Mouse (Mus musculus) neural tube, embryonic 11.5 days (tissue): ENCODE measurements at regions not wholly inside any gene's neighbourhood (a gene's known extent, or its start where the extent isn't known, plus 50 kb on each side); places are given as distances from the start of the nearest gene placed in this dataset.

Source experiments
- ATAC-seq: fragments of 200-750 bp; cut with Nextera tagmentation; 2 replicates; pipeline ENCODE4 v1.8.0; 2017; ENCODE audit warnings: moderate number of reproducible peaks, mild to moderate bottlenecking, moderate TSS enrichment, moderate library complexity; ENCODE audit not compliant: insufficient read depth, low FRiP score, low TSS enrichment
- DNase-seq: peaks from one replicate; pipeline ENCODE4 v3.0.0-alpha.2; 2015; ENCODE audit warnings: low spot score
- H3K27ac ChIP-seq: fragments of 300-500 bp; sonication (generic); 2 replicates; pipeline ENCODE4 v1.5.1; 2014; ENCODE audit warnings: low read depth, mild to moderate bottlenecking, low read length
- H3K27me3 ChIP-seq: fragments of 300-500 bp; sonication (generic); 2 replicates; pipeline ENCODE4 v1.6.1; 2014; ENCODE audit warnings: mild to moderate bottlenecking, low read length, mixed read lengths; ENCODE audit not compliant: control insufficient read depth, insufficient read depth
- H3K36me3 ChIP-seq: fragments of 300-500 bp; sonication (generic); 2 replicates; pipeline ENCODE4 v1.6.1; 2014; ENCODE audit warnings: mild to moderate bottlenecking, low read length, moderate library complexity, mixed read lengths; ENCODE audit not compliant: control insufficient read depth, insufficient read depth
- H3K4me1 ChIP-seq: fragments of 300-500 bp; sonication (generic); 2 replicates; pipeline ENCODE4 v1.6.1; 2014; ENCODE audit warnings: low read length, mixed read lengths; ENCODE audit not compliant: control insufficient read depth, insufficient read depth
- H3K4me2 ChIP-seq: fragments of 300-500 bp; sonication (generic); 2 replicates; pipeline ENCODE4 v1.6.1; 2014; ENCODE audit warnings: low read depth, mild to moderate bottlenecking, moderate library complexity
- H3K4me3 ChIP-seq: fragments of 300-500 bp; sonication (generic); 2 replicates; pipeline ENCODE4 v1.5.1; 2014; ENCODE audit warnings: low read depth, low read length
- H3K9ac ChIP-seq: fragments of 300-500 bp; sonication (generic); 2 replicates; pipeline ENCODE4 v1.6.1; 2014; ENCODE audit warnings: mild to moderate bottlenecking, low read length
- H3K9me3 ChIP-seq: fragments of 300-500 bp; sonication (generic); 2 replicates; pipeline ENCODE4 v1.6.1; 2016; ENCODE audit warnings: low read length; ENCODE audit not compliant: control insufficient read depth
- WGBS: fragments of 180-500 bp; shearing (Covaris S2); extraction: QIAGEN DNeasy Blood & Tissue Kit; methylation state at CpG from one replicate; pipeline ENCODE4 v1.1.7; 2014; 5-methylcytosine and 5-hydroxymethylcytosine counted together

DNA sequence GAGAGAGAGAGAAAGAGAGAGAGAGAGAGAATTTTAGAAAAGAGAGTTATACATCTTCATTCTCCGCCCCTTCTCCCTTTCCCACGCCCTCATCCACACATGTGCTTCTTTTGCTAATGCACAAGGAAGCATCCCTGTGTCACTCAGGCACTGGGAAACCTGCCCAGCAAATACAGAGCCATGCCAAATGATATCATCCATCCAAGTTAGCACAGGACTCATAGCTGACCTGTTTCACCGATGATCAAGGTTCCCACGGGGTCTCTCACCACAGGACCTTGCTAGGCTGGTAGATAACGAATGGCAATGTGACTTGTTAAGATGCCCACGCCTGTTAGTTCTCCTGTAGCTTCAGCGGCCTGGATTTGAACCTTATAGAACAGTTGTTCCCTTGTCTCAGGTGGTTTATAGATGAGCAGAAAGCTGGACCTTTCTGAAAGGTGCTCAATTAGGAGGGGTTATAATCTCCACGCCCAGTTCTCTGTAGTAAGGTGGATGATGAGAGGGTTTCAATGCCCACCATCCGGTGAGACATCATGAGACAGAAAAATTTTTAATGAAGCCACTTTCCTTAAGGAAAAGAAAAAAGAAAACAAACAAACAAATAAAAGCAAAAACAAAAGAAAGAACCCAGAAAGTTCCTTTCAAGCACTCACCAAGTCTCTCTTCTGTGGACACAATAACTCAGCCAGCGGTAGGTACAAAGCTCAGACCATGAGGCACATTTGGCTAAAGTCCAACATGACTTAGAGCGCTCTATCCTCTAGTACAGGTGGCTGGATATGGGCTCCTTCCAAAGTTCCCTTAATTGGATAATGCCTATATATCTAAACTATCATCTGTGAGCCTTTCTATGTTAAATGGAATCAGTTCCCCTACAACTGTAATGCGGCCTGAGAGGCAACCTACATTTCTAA is 57.1 kb upstream of the Bmp2k start:
- no peaks in the 10 kb centered on the region for H3K4me1 ChIP-seq
- ATAC-seq (no peak), DNase-seq (no peak)
- 79% methylated on average over 12 of the region's 12 CpGs for WGBS
- H3K27me3 ChIP-seq, result no peaks in the 10 kb centered on the region
- H3K36me3 ChIP-seq, result no peaks in the 10 kb centered on the region
- H3K9me3 ChIP-seq, result no peaks in the 10 kb centered on the region
- no peak overlapping the region for H3K4me3 ChIP-seq
- H3K9ac ChIP-seq, result no peak overlapping the region
- H3K4me2 ChIP-seq, result no peak overlapping the region
- H3K27ac ChIP-seq, result no peak overlapping the region

- Histone ChIP-seq H3K9me3 (no peaks in the 10 kb centered on the region), H3K27ac (no peak overlapping the region), H3K4me1 (no peaks in the 10 kb centered on the region), H3K9ac (no peak overlapping the region), H3K27me3 (no peaks in the 10 kb centered on the region), H3K36me3 (no peaks in the 10 kb centered on the region), H3K4me2 (no peak overlapping the region), H3K4me3 (no peak overlapping the region)
- 50% methylated on average over 7 of the region's 7 CpGs for WGBS
- no peak for DNase-seq
- ATAC-seq, result 0 out of 2 replicates have a peak, but pooled peaks have one; percentile 27
Observed at GRCm38 (mm10) chr5:96941087-96941468, 56.4 kb upstream of the Bmp2k start.

DNA sequence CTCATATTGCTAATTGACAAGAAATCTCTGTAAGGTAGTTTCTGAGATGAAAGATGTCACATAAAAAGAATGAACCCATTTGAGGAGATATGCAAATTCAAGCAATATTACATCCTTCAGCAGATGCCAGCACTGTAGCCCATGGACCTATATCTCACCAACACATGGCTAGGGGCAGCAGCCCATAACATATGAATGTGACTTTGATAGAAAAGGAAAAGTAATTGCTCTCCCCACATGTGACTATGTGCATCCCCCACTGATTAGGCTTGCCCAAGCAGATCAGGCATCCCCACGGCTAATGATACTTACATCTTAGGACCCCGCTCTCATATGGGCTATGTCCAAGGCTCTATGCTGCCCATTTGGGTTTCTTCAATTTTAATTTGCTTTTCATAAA is 56.0 kb upstream of the Bmp2k start:
- H3K36me3 ChIP-seq, result no peaks in the 10 kb centered on the region
- H3K4me2 ChIP-seq, result no peak overlapping the region
- 79% methylated on average over 2 of the region's 2 CpGs for WGBS
- ATAC-seq (peak; percentile 45; the same call in 1 of the 2 replicates), DNase-seq (no peak)
- H3K27ac ChIP-seq, result no peak overlapping the region
- no peak overlapping the region for H3K9ac ChIP-seq
- no peaks in the 10 kb centered on the region for H3K4me1 ChIP-seq
- no peaks in the 10 kb centered on the region for H3K9me3 ChIP-seq
- H3K27me3 ChIP-seq, result no peaks in the 10 kb centered on the region
- no peak overlapping the region for H3K4me3 ChIP-seq
